Mouse (Mus musculus) limb, embryonic 10.5 days (tissue): ENCODE data around the gene Cpne5. TPM values are rescaled to one million over a fixed set of nuclear protein-coding genes. Genes with fewer than 3 reads are reported as not detected.

Source experiments
- DNase-seq: peaks from one replicate; pipeline ENCODE4 v3.0.0-alpha.2; 2017; ENCODE audit warnings: low spot score
- H3K27ac ChIP-seq: fragments of 300-500 bp; sonication (generic); 2 replicates; pipeline ENCODE4 v1.5.1; 2016; ENCODE audit warnings: mild to moderate bottlenecking
- H3K27me3 ChIP-seq: fragments of 300-500 bp; sonication (generic); 2 replicates; pipeline ENCODE4 v1.6.1; 2016; ENCODE audit warnings: low read depth, mild to moderate bottlenecking; ENCODE audit not compliant: poor library complexity, severe bottlenecking
- H3K36me3 ChIP-seq: fragments of 300-500 bp; sonication (generic); 2 replicates; pipeline ENCODE4 v1.6.1; 2016; ENCODE audit warnings: mild to moderate bottlenecking, moderate library complexity
- H3K4me1 ChIP-seq: fragments of 300-500 bp; sonication (generic); 2 replicates; pipeline ENCODE4 v1.6.1; 2016
- H3K4me3 ChIP-seq: fragments of 300-500 bp; sonication (generic); 2 replicates; pipeline ENCODE4 v1.5.1; 2016; ENCODE audit warnings: mild to moderate bottlenecking, moderate library complexity
- H3K9me3 ChIP-seq: fragments of 300-500 bp; sonication (generic); replicated peaks from 2 replicates; pipeline ENCODE4 v1.6.1; 2016; ENCODE audit warnings: mild to moderate bottlenecking
- WGBS: fragments of 180-500 bp; shearing (Covaris S2); methylation state at CpG from one replicate; pipeline ENCODE4 v1.1.7; 2016; 5-methylcytosine and 5-hydroxymethylcytosine counted together
- polyA plus RNA-seq: library from polyadenylated mRNA; unstranded; fragments of >200 nt; fragmentation: Nextera tagmentation; extraction: Ambion mirVana; gene quantifications from 2 replicates; pipeline ENCODE4 v1.2.1, GENCODE M21; 2016

Cpne5 gene
- polyA plus RNA-seq, 1 experiment from 2014 or later = 2.0 TPM

- Histone ChIP-seq H3K4me3 (no peak overlapping the region), H3K27me3 (peaks cover 20% of the 10 kb centered on the region), H3K4me1 (peaks cover 67% of the 10 kb centered on the region), H3K36me3 (no peaks in the 10 kb centered on the region), H3K27ac (0 out of 2 replicates have a peak overlapping the region, but pooled peaks have one; percentile 4), H3K9me3 (no peaks in the 10 kb centered on the region)
- no peak for DNase-seq
- WGBS = 63% methylated on average over 7 of the region's 7 CpGs
These were observed 21.9 kb downstream of the Cpne5 start for GRCm38 (mm10) chr17:29216078-29216477.

DNA sequence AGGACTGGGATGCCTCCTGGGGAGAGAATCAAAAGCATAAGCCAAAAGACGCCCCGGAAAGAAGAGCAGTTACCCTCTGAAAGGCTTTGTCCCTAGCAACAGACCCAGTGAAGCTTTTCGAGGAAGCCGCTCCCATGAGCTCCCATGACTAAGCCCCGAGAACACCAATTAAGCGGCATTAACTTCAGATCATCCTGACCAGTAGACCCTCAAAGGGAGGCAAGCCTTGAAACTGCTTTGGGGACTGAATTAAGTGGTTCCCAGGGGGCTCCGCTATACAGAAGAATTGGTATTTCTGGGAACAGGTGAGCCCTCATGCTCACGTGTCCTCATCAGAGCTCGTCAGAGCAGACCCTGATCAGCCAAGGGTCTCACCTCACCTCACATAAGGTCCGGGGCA is 23.3 kb downstream of the Cpne5 start:
- no peak for DNase-seq
- Histone ChIP-seq H3K9me3 (no peaks in the 10 kb centered on the region), H3K36me3 (no peaks in the 10 kb centered on the region), H3K27ac (no peak overlapping the region), H3K27me3 (peaks cover 20% of the 10 kb centered on the region), H3K4me1 (peaks cover 59% of the 10 kb centered on the region), H3K4me3 (no peak overlapping the region)
- 55% methylated on average over 10 of the region's 10 CpGs for WGBS

GRCm38 (mm10) chr17:29214193-29214456 is 23.8 kb downstream of the Cpne5 start:
- Histone ChIP-seq H3K4me1 (peaks cover 59% of the 10 kb centered on the region), H3K27ac (no peak overlapping the region), H3K27me3 (peaks cover 20% of the 10 kb centered on the region), H3K4me3 (no peak overlapping the region), H3K36me3 (no peaks in the 10 kb centered on the region), H3K9me3 (no peaks in the 10 kb centered on the region)
- WGBS = 76% methylated on average over 4 of the region's 4 CpGs
- no peak for DNase-seq

- Histone ChIP-seq H3K27me3 (peaks cover 20% of the 10 kb centered on the region), H3K9me3 (no peaks in the 10 kb centered on the region), H3K4me1 (peaks cover 59% of the 10 kb centered on the region), H3K27ac (peak overlapping the region; percentile 61), H3K4me3 (no peak overlapping the region), H3K36me3 (no peaks in the 10 kb centered on the region)
- DNase-seq = no peak
- WGBS = 34% methylated on average over 12 of the region's 12 CpGs
These were observed 24.4 kb downstream of the Cpne5 start for GRCm38 (mm10) chr17:29213381-29214192.

DNA sequence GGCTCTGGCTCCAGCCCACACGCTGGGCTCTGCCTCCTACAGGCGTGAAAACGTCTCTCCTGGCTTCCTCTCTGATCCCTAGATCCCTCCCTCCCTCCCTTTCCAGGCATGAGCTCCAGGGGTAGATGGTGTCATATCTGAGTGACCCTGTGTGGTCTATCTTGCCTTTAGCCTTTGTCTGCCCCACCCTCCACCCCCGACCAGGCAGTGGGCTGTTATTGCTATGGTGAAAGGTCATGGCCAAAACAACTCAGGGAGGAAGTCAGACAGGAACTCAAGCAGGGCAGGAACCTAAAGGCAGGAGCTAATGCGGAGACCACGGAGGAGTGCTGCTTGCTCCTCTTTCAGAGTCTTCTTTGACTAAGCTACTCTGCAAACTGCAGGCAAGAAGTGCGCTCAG is 26.1 kb downstream of the Cpne5 start:
- Histone ChIP-seq H3K36me3 (no peaks in the 10 kb centered on the region), H3K4me1 (peaks cover 48% of the 10 kb centered on the region)
- WGBS = 49% methylated on average over 7 of the region's 7 CpGs

DNA sequence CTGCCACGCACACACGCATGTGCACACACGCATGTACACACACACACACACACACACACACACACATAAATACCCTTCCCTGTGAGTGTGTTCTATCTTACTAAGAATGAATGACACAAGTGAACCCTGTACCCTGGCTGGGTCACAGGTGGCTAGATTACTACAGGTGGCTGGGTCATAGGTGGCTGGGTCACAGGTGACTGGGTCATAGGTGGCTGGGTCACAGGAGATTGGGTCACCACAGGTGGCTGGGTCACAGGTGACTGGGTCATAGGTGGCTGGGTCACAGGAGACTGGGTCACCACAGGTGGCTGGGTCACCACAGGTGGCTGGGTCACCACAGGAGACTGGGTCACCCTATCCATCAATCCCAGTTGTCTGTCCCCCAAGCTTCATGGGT is 27.9 kb downstream of the Cpne5 start:
- H3K4me3 ChIP-seq = no peak overlapping the region
- peaks cover 31% of the 10 kb centered on the region for H3K4me1 ChIP-seq
- H3K9me3 ChIP-seq = no peaks in the 10 kb centered on the region
- WGBS = 96% methylated on average over 3 of the region's 3 CpGs
- H3K27me3 ChIP-seq = peaks cover 11% of the 10 kb centered on the region
- no peaks in the 10 kb centered on the region for H3K36me3 ChIP-seq
- no peak overlapping the region for H3K27ac ChIP-seq
- DNase-seq = no peak

More for the DNA sequence above, 26.1 kb downstream of the Cpne5 start:
- H3K4me3 ChIP-seq = no peak overlapping the region
- H3K9me3 ChIP-seq = no peaks in the 10 kb centered on the region
- DNase-seq = no peak
- peaks cover 20% of the 10 kb centered on the region for H3K27me3 ChIP-seq
- H3K27ac ChIP-seq = peak overlapping the region; percentile 61

DNA sequence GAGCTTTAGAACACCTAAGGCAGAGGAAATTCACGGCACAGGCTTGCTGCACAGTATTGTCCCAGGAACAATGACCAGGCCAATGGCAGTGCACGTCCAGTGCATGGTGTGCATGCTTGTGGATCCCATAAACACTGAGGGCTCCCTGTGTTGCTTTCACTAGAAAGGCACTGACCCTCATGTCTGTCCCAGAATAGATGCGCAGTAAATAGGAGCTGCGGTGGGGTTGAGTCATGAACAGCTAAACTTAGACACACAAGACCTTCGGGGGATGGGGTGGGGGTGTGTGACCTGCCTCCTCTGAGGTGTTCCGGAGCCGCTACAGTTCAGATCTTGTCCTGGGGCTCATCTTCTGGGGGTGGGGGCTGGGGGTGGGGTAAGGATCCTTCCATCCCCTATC is 31.9 kb downstream of the Cpne5 start:
- no peaks in the 10 kb centered on the region for H3K27me3 ChIP-seq
- no peaks in the 10 kb centered on the region for H3K36me3 ChIP-seq
- no peak for DNase-seq
- no peaks in the 10 kb centered on the region for H3K9me3 ChIP-seq
- no peak overlapping the region for H3K4me3 ChIP-seq
- no peak overlapping the region for H3K27ac ChIP-seq
- peaks cover 2% of the 10 kb centered on the region; the same call in 1 of the 2 replicates for H3K4me1 ChIP-seq
- 90% methylated on average over 7 of the region's 7 CpGs for WGBS

DNA sequence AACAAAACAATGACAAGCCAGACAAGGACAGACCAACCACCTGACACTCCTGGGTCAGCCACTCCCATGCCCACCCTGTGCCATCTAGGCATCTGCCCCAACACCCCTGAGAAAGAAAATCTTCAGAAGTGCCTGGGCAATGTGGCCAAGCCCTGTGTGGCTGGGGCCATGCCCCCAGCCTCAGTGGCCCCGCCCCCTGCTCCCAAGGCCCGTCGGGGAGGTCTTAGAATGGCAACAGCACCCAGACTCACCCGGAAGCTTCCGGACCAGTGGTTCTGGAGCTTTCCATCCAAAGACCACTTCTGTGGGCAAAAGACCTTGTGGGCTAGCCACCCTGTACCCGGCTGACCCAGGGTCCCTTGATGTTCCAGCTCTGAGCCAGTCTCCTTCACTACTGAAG is 35.4 kb downstream of the Cpne5 start:
- H3K4me1 ChIP-seq = peaks cover 12% of the 10 kb centered on the region
- H3K36me3 ChIP-seq = no peaks in the 10 kb centered on the region
- H3K27me3 ChIP-seq = no peaks in the 10 kb centered on the region
- DNase-seq = no peak
- H3K4me3 ChIP-seq = no peak overlapping the region
- 89% methylated on average over 6 of the region's 6 CpGs for WGBS
- peak overlapping the region; percentile 50; the same call in 1 of the 2 replicates for H3K27ac ChIP-seq
- no peaks in the 10 kb centered on the region for H3K9me3 ChIP-seq

DNA sequence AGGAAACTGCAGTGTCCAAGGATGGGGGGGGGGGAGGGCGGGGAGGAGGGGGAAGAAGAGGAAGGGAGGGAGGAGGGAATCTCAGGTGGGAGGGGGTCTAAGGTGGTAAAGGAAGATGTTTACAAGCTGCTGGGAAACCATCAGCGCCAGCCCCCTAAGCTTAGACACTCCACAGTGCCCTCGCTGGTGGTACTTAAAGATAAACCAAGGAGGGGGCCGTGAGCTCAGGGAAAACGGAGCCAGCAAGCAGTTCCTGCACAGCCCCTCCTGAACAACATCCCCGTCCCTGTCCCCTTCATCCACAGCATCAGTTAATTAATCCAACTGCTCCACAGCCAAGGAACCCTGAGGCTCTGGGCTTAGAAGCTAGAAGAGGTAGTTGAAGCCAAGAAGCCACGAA is 38.1 kb downstream of the Cpne5 start:
- Histone ChIP-seq H3K36me3 (no peaks in the 10 kb centered on the region), H3K27ac (peak overlapping the region; percentile 77), H3K4me3 (no peak overlapping the region), H3K27me3 (no peaks in the 10 kb centered on the region), H3K4me1 (peaks cover 19% of the 10 kb centered on the region), H3K9me3 (no peaks in the 10 kb centered on the region)
- WGBS = 24% methylated on average over 6 of the region's 7 CpGs
- no peak for DNase-seq

- Histone ChIP-seq H3K27me3 (no peaks in the 10 kb centered on the region), H3K27ac (peak overlapping the region; percentile 77), H3K9me3 (no peaks in the 10 kb centered on the region), H3K36me3 (no peaks in the 10 kb centered on the region), H3K4me1 (peaks cover 19% of the 10 kb centered on the region), H3K4me3 (no peak overlapping the region)
- DNase-seq = peak; percentile 66
- 23% methylated on average over 9 of the region's 9 CpGs for WGBS
These were observed 38.7 kb downstream of the Cpne5 start for GRCm38 (mm10) chr17:29199151-29199800.

GRCm38 (mm10) chr17:29195579-29195978 is 42.4 kb downstream of the Cpne5 start:
- 36% methylated on average over 4 of the region's 4 CpGs for WGBS
- H3K4me1 ChIP-seq = peaks cover 35% of the 10 kb centered on the region
- no peak for DNase-seq

DNA sequence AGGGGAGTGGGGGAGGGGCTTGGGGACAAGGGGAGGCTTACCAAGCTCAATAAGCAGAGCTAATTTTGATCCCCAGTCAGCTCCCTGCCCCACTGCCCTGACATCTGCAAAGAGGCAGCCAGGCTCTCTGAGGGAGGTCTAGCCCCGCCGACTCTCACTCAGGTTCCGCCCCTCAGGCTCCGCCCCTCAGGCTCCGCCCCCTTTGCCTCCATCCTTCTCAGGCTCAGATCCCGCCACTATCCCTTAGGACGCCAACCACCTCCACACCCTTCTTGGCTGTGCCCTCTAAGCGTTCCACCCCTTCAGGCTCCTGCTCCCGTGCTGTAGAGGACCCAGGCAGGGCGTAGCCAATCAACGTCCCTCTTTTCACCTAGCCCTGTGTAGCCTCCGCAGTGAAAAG is 49.0 kb downstream of the Cpne5 start:
- H3K27me3 ChIP-seq = 0 out of 2 replicates have a peak, but pooled peaks cover 6% of the 10 kb centered on the region
- DNase-seq = peak; percentile 72
- H3K27ac ChIP-seq = peak overlapping the region; percentile 80
- peaks cover 74% of the 10 kb centered on the region for H3K4me1 ChIP-seq
- H3K9me3 ChIP-seq = no peaks in the 10 kb centered on the region
- H3K36me3 ChIP-seq = no peaks in the 10 kb centered on the region
- 3% methylated on average over 12 of the region's 12 CpGs for WGBS
- H3K4me3 ChIP-seq = peak overlapping the region; percentile 37

More at GRCm38 (mm10) chr17:29195579-29195978, 42.4 kb downstream of the Cpne5 start:
- no peaks in the 10 kb centered on the region for H3K9me3 ChIP-seq
- no peaks in the 10 kb centered on the region for H3K36me3 ChIP-seq
- no peaks in the 10 kb centered on the region for H3K27me3 ChIP-seq
- H3K4me3 ChIP-seq = no peak overlapping the region
- no peak overlapping the region for H3K27ac ChIP-seq
